Mouse (Mus musculus) layer of hippocampus, postnatal 14 days (tissue): Measurements from ENCODE around the gene Gm42372. TPM values are rescaled to one million over a fixed set of nuclear protein-coding genes. Genes with fewer than 3 reads are reported as not detected.
"Not testable (repeated sequence)": the region's sequence is repeated elsewhere in the genome, so short reads cannot be mapped to it uniquely, and the experiment has no call there.

ENCODE experiments used
- DNase-seq, 2 experiments: peaks; one replicate each; pipeline ENCODE4 v3.0.0; 2021 to 2022; ENCODE audit warnings: low spot score in 2 of 2, mixed read lengths in 1 of 2
- long read RNA-seq, 2 experiments: library from polyadenylated mRNA; stranded (forward); transcript quantifications; one replicate each; pipeline ENCODE4 v2.0.0; 2021
- total RNA-seq, 2 experiments: library from RNA; stranded (reverse); gene quantifications; 2 replicates each; pipeline ENCODE4 v1.2.3; 2021

The Gm42372 gene
- total RNA-seq: 10 to 100 TPM; 46.2 to 49.3 TPM
- long read RNA-seq, experiment 1, full-length matches to known transcripts: 4 of 7 reads
- long read RNA-seq, experiment 1, partial matches to known transcripts: 0 of 7 reads
- long read RNA-seq, experiment 1, other reads (novel, unspliced or antisense): 3 of 7 reads
- long read RNA-seq, experiment 2, full-length matches to known transcripts: 3 of 4 reads
- long read RNA-seq, experiment 2, partial matches to known transcripts: 0 of 4 reads
- long read RNA-seq, experiment 2, other reads (novel, unspliced or antisense): 1 of 4 reads

- peak; percentile 85 to 87 for DNase-seq
Observed at GRCm38 (mm10) chr7:16982859-16983568, at the start of gene Gm42372. Gm42372 (plus strand) TSS chr7:16983086.

- DNase-seq: no peak
Observed at GRCm38 (mm10) chr7:16937312-16937711, 45.6 kb upstream of the Gm42372 start.

GRCm38 (mm10) chr7:16938117-16938791 lies 44.6 kb upstream of the Gm42372 start:
- peak in 1 of 2 experiments; percentile 85 for DNase-seq

- DNase-seq: peak in 1 of 2 experiments; percentile 71
Observed at GRCm38 (mm10) chr7:16940292-16940691, 42.6 kb upstream of the Gm42372 start.

GRCm38 (mm10) chr7:16942861-16943260 lies 40.0 kb upstream of the Gm42372 start:
- DNase-seq: no peak

- DNase-seq: peak; percentile 88 to 94
Observed at GRCm38 (mm10) chr7:16944061-16944807, 38.7 kb upstream of the Gm42372 start, which contains the start of gene Pnmal2. Pnmal2 (plus strand) TSS chr7:16944682.

- no peak for DNase-seq
Observed at GRCm38 (mm10) chr7:16944808-16945315, 38.0 kb upstream of the Gm42372 start.

GRCm38 (mm10) chr7:16945419-16945818 lies 37.5 kb upstream of the Gm42372 start:
- no peak for DNase-seq

- DNase-seq: peak in 1 of 2 experiments; percentile 36
Observed at GRCm38 (mm10) chr7:16946441-16947348, 36.2 kb upstream of the Gm42372 start.

GRCm38 (mm10) chr7:16947349-16947895 lies 35.5 kb upstream of the Gm42372 start:
- peak in 1 of 2 experiments; percentile 29 for DNase-seq

- DNase-seq: peak; percentile 29 to 56
Observed at GRCm38 (mm10) chr7:16947959-16948361, 34.9 kb upstream of the Gm42372 start.

- DNase-seq: no peak
Observed at GRCm38 (mm10) chr7:16948923-16949458, 33.9 kb upstream of the Gm42372 start.

GRCm38 (mm10) chr7:16949908-16950841 lies 32.7 kb upstream of the Gm42372 start:
- DNase-seq: peak; percentile 84 to 88

GRCm38 (mm10) chr7:16950861-16951635 lies 31.8 kb upstream of the Gm42372 start:
- peak; percentile 85 to 91 for DNase-seq

- DNase-seq: not testable (repeated sequence)
Observed at GRCm38 (mm10) chr7:16953776-16954175, 29.1 kb upstream of the Gm42372 start.

- DNase-seq: no peak
Observed at GRCm38 (mm10) chr7:16955712-16956111, 27.2 kb upstream of the Gm42372 start.
